Mouse (Mus musculus): ENCODE measurements around the gene Olfr679. TPM values are rescaled to one million over a fixed set of nuclear protein-coding genes. Genes with fewer than 3 reads are reported as not detected.
"Not testable (repeated sequence)": the region's sequence is repeated elsewhere in the genome, so short reads cannot be mapped to it uniquely, and the experiment has no call there.

Olfr679 gene
- not detected in 2 replicates for polyA plus RNA-seq (2015; fragmentation: Nextera tagmentation; extraction: Ambion mirVana)

- H3K27ac ChIP-seq (ENCODE audit: low read length), result no peak within 1 kb of the TSS
- no peaks in the 10 kb centered on the region for H3K36me3 ChIP-seq (ENCODE audit: control insufficient read depth, insufficient read depth)
- no peaks in the 10 kb centered on the region for H3K27me3 ChIP-seq (replicated peaks; ENCODE audit: control insufficient read depth, insufficient read depth, low read length)
- H3K4me3 ChIP-seq (replicated peaks; ENCODE audit: low read length), result no peak within 1 kb of the TSS
- H3K9me3 ChIP-seq (ENCODE audit: control insufficient read depth, low read length), result no peaks in the 10 kb centered on the region
- H3K4me1 ChIP-seq (replicated peaks; ENCODE audit: control insufficient read depth, insufficient read depth, low read length), result no peaks in the 10 kb centered on the region
- no peak within 1 kb of the TSS for H3K4me2 ChIP-seq (ENCODE audit: low read length)
- WGBS, result 55% methylated on average over 1 of the region's 1 CpGs
- no peak for ATAC-seq
- no peak within 1 kb of the TSS for H3K9ac ChIP-seq (replicated peaks; ENCODE audit: low read depth, low read length)
Measured at GRCm38 (mm10) chr7:105080905-105081304, at the start of gene Olfr679. TSS of gene Olfr679 (plus strand) at chr7:105081205.

DNA sequence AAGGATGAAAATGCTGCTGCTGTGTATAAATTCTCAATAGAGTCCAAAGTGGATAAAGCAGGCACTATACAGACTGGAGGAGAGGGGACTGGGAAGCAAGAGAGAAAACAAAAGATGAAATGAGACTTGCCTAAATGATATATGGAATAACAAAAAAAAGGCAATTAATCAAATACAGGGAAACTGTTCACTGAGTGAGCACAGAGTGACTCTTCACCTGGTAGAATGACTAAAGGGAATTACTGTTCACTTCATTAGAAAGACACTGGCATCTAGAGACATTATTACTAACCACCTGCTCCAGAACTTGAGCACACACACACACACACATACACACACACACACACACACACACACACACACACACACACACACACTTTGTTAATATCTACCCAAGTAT lies 48.6 kb upstream of the Olfr679 start, which contains the start of gene Olfr676:
TSS of gene Olfr676 (plus strand) at position 301 of the 400 bp plus-strand sequence.
- Histone ChIP-seq H3K36me3 (ENCODE audit: control insufficient read depth, insufficient read depth) (no peaks in the 10 kb centered on the region), H3K27me3 (replicated peaks; ENCODE audit: control insufficient read depth, insufficient read depth, low read length) (no peaks in the 10 kb centered on the region), H3K9me3 (ENCODE audit: control insufficient read depth, low read length) (no peaks in the 10 kb centered on the region), H3K4me2 (ENCODE audit: low read length) (no peak within 1 kb of the TSS), H3K4me3 (replicated peaks; ENCODE audit: low read length) (no peak within 1 kb of the TSS), H3K4me1 (replicated peaks; ENCODE audit: control insufficient read depth, insufficient read depth, low read length) (no peaks in the 10 kb centered on the region), H3K27ac (ENCODE audit: low read length) (no peak within 1 kb of the TSS), H3K9ac (replicated peaks; ENCODE audit: low read depth, low read length) (no peak within 1 kb of the TSS)
- ATAC-seq, result no peak

- not testable (repeated sequence) for H3K4me2 ChIP-seq (ENCODE audit: low read length); H3K9me3 ChIP-seq (ENCODE audit: control insufficient read depth, low read length); H3K27ac ChIP-seq (ENCODE audit: low read length); H3K4me3 ChIP-seq (replicated peaks; ENCODE audit: low read length); H3K9ac ChIP-seq (replicated peaks; ENCODE audit: low read depth, low read length); H3K4me1 ChIP-seq (replicated peaks; ENCODE audit: control insufficient read depth, insufficient read depth, low read length); H3K27me3 ChIP-seq (replicated peaks; ENCODE audit: control insufficient read depth, insufficient read depth, low read length); ATAC-seq; H3K36me3 ChIP-seq (ENCODE audit: control insufficient read depth, insufficient read depth)
- 65% methylated on average over 5 of the region's 5 CpGs for WGBS
Measured at GRCm38 (mm10) chr7:105033836-105034235, 47.2 kb upstream of the Olfr679 start.

GRCm38 (mm10) chr7:105058951-105059350 lies 22.1 kb upstream of the Olfr679 start:
- Histone ChIP-seq H3K36me3 (ENCODE audit: control insufficient read depth, insufficient read depth) (no peaks in the 10 kb centered on the region), H3K27ac (ENCODE audit: low read length) (no peak overlapping the region), H3K9me3 (ENCODE audit: control insufficient read depth, low read length) (no peaks in the 10 kb centered on the region), H3K4me1 (replicated peaks; ENCODE audit: control insufficient read depth, insufficient read depth, low read length) (no peaks in the 10 kb centered on the region), H3K9ac (replicated peaks; ENCODE audit: low read depth, low read length) (no peak overlapping the region), H3K27me3 (replicated peaks; ENCODE audit: control insufficient read depth, insufficient read depth, low read length) (no peaks in the 10 kb centered on the region), H3K4me2 (ENCODE audit: low read length) (no peak overlapping the region), H3K4me3 (replicated peaks; ENCODE audit: low read length) (no peak overlapping the region)
- no peak for ATAC-seq

- H3K4me2 ChIP-seq (ENCODE audit: low read length), result no peak within 1 kb of the TSS
- H3K27ac ChIP-seq (ENCODE audit: low read length), result no peak within 1 kb of the TSS
- ATAC-seq, result no peak
- no peaks in the 10 kb centered on the region for H3K36me3 ChIP-seq (ENCODE audit: control insufficient read depth, insufficient read depth)
- H3K27me3 ChIP-seq (replicated peaks; ENCODE audit: control insufficient read depth, insufficient read depth, low read length), result no peaks in the 10 kb centered on the region
- no peaks in the 10 kb centered on the region for H3K4me1 ChIP-seq (replicated peaks; ENCODE audit: control insufficient read depth, insufficient read depth, low read length)
- H3K9ac ChIP-seq (replicated peaks; ENCODE audit: low read depth, low read length), result no peak within 1 kb of the TSS
- WGBS, result 97% methylated on average over 1 of the region's 1 CpGs
- no peaks in the 10 kb centered on the region for H3K9me3 ChIP-seq (ENCODE audit: control insufficient read depth, low read length)
- H3K4me3 ChIP-seq (replicated peaks; ENCODE audit: low read length), result no peak within 1 kb of the TSS
Measured at GRCm38 (mm10) chr7:105064175-105064574, 16.8 kb upstream of the Olfr679 start, which contains the start of gene Olfr678. TSS of gene Olfr678 (plus strand) at chr7:105064475.

GRCm38 (mm10) chr7:105092717-105093116 lies 11.7 kb downstream of the Olfr679 start, which contains the start of gene Olfr680-ps1:
TSS of gene Olfr680-ps1 (minus strand) at chr7:105092817.
- ATAC-seq, result not testable (repeated sequence)

GRCm38 (mm10) chr7:105116536-105116935 lies 35.5 kb downstream of the Olfr679 start, which contains the start of gene Olfr681:
TSS of gene Olfr681 (plus strand) at chr7:105116836.
- H3K4me2 ChIP-seq (ENCODE audit: low read length), result no peak within 1 kb of the TSS
- ATAC-seq, result no peak
- H3K27me3 ChIP-seq (replicated peaks; ENCODE audit: control insufficient read depth, insufficient read depth, low read length), result no peaks in the 10 kb centered on the region
- no peaks in the 10 kb centered on the region for H3K36me3 ChIP-seq (ENCODE audit: control insufficient read depth, insufficient read depth)
- no peak within 1 kb of the TSS for H3K4me3 ChIP-seq (replicated peaks; ENCODE audit: low read length)
- H3K4me1 ChIP-seq (replicated peaks; ENCODE audit: control insufficient read depth, insufficient read depth, low read length), result no peaks in the 10 kb centered on the region
- no peak within 1 kb of the TSS for H3K27ac ChIP-seq (ENCODE audit: low read length)
- H3K9ac ChIP-seq (replicated peaks; ENCODE audit: low read depth, low read length), result no peak within 1 kb of the TSS
- no peaks in the 10 kb centered on the region for H3K9me3 ChIP-seq (ENCODE audit: control insufficient read depth, low read length)

More at GRCm38 (mm10) chr7:105092717-105093116, 11.7 kb downstream of the Olfr679 start, which contains the start of gene Olfr680-ps1:
- H3K4me1 ChIP-seq (replicated peaks; ENCODE audit: control insufficient read depth, insufficient read depth, low read length); H3K36me3 ChIP-seq (ENCODE audit: control insufficient read depth, insufficient read depth); H3K9me3 ChIP-seq (ENCODE audit: control insufficient read depth, low read length); H3K4me2 ChIP-seq (ENCODE audit: low read length); H3K27me3 ChIP-seq (replicated peaks; ENCODE audit: control insufficient read depth, insufficient read depth, low read length); H3K4me3 ChIP-seq (replicated peaks; ENCODE audit: low read length); H3K27ac ChIP-seq (ENCODE audit: low read length); H3K9ac ChIP-seq (replicated peaks; ENCODE audit: low read depth, low read length): not testable (repeated sequence)

Other genes with a start within 250 kb of the Olfr679 start
- gene Usp17lb, start 238.6 kb upstream of the Olfr679 start, polyA plus RNA-seq (2015; fragmentation: Nextera tagmentation; extraction: Ambion mirVana), result not detected in 2 replicates
- not detected in 2 replicates for gene Usp17la, start 224.2 kb upstream of the Olfr679 start, polyA plus RNA-seq (2015; fragmentation: Nextera tagmentation; extraction: Ambion mirVana)
- gene Olfr665, start 203.2 kb upstream of the Olfr679 start, polyA plus RNA-seq (2015; fragmentation: Nextera tagmentation; extraction: Ambion mirVana), result not detected in 2 replicates
- gene Olfr666, start 185.3 kb upstream of the Olfr679 start, polyA plus RNA-seq (2015; fragmentation: Nextera tagmentation; extraction: Ambion mirVana), result not detected in 2 replicates
- not detected in 2 replicates for gene Olfr667, start 159.7 kb upstream of the Olfr679 start, polyA plus RNA-seq (2015; fragmentation: Nextera tagmentation; extraction: Ambion mirVana)
- not detected in 2 replicates for gene Olfr668, start 153.1 kb upstream of the Olfr679 start, polyA plus RNA-seq (2015; fragmentation: Nextera tagmentation; extraction: Ambion mirVana)
- not detected in 2 replicates for gene Olfr669, start 147.0 kb upstream of the Olfr679 start, polyA plus RNA-seq (2015; fragmentation: Nextera tagmentation; extraction: Ambion mirVana)
- not detected in 2 replicates for gene Olfr670, start 118.6 kb upstream of the Olfr679 start, polyA plus RNA-seq (2015; fragmentation: Nextera tagmentation; extraction: Ambion mirVana)
- gene Olfr671, start 102.1 kb upstream of the Olfr679 start, polyA plus RNA-seq (2015; fragmentation: Nextera tagmentation; extraction: Ambion mirVana), result not detected in 2 replicates
- gene Olfr672, start 79.2 kb upstream of the Olfr679 start, polyA plus RNA-seq (2015; fragmentation: Nextera tagmentation; extraction: Ambion mirVana), result not detected in 2 replicates
- gene Olfr675, start 52.7 kb upstream of the Olfr679 start, polyA plus RNA-seq (2015; fragmentation: Nextera tagmentation; extraction: Ambion mirVana), result not detected in 2 replicates
- not detected in 2 replicates for gene Olfr676, start 48.5 kb upstream of the Olfr679 start, polyA plus RNA-seq (2015; fragmentation: Nextera tagmentation; extraction: Ambion mirVana)
- gene Olfr677, start 29.8 kb upstream of the Olfr679 start, polyA plus RNA-seq (2015; fragmentation: Nextera tagmentation; extraction: Ambion mirVana), result not detected in 2 replicates
- not detected in 2 replicates for gene Olfr678, start 16.7 kb upstream of the Olfr679 start, polyA plus RNA-seq (2015; fragmentation: Nextera tagmentation; extraction: Ambion mirVana)
- gene Olfr680-ps1, start 11.6 kb downstream of the Olfr679 start, polyA plus RNA-seq (2015; fragmentation: Nextera tagmentation; extraction: Ambion mirVana), result not detected in 2 replicates
- not detected in 2 replicates for gene Olfr681, start 35.6 kb downstream of the Olfr679 start, polyA plus RNA-seq (2015; fragmentation: Nextera tagmentation; extraction: Ambion mirVana)
- not detected in 2 replicates for gene Olfr683, start 65.8 kb downstream of the Olfr679 start, polyA plus RNA-seq (2015; fragmentation: Nextera tagmentation; extraction: Ambion mirVana)
- not detected in 2 replicates for gene Olfr684, start 82.4 kb downstream of the Olfr679 start, polyA plus RNA-seq (2015; fragmentation: Nextera tagmentation; extraction: Ambion mirVana)
- gene Olfr685, start 104.8 kb downstream of the Olfr679 start, polyA plus RNA-seq (2015; fragmentation: Nextera tagmentation; extraction: Ambion mirVana), result not detected in 2 replicates
- not detected in 2 replicates for gene Olfr686, start 126.3 kb downstream of the Olfr679 start, polyA plus RNA-seq (2015; fragmentation: Nextera tagmentation; extraction: Ambion mirVana)
- not detected in 2 replicates for gene Olfr688, start 206.9 kb downstream of the Olfr679 start, polyA plus RNA-seq (2015; fragmentation: Nextera tagmentation; extraction: Ambion mirVana)
- not detected in 2 replicates for gene Olfr689, start 230.0 kb downstream of the Olfr679 start, polyA plus RNA-seq (2015; fragmentation: Nextera tagmentation; extraction: Ambion mirVana)

Data from forebrain, embryonic 16.5 days (tissue).